In genomic region chr13:69525867-69526266, GRCm38 (mm10) we compare ENCODE assay signal across 11 mouse cellular contexts. TPM values are rescaled to one million over a fixed set of nuclear protein-coding genes. Genes with fewer than 3 reads are reported as not detected.
A peak's percentile ranks its signal among the peaks of the same experiment; 100 is the strongest.
DNase-seq lines count a peak whose midpoint lies in the region; ATAC-seq lines count a peak whose summit lies in the region.
"Had no signal": no experiment of that assay in that cellular context is flagged by ENCODE, and none has a peak within 500 bp of the region (broad histone marks: within the 10 kb centered on the region; RNA-seq: fewer than 3 reads in every experiment).

No protein-coding gene starts in this region.

- no peak overlapping the region for H3K27ac ChIP-seq in forebrain, embryonic 11.5 days (ENCODE audit: low read depth, low read length)
- H3K27ac ChIP-seq in forebrain, embryonic 14.5 days (ENCODE audit: low read depth, low read length), result no peak overlapping the region
- H3K27ac ChIP-seq in lung, embryonic 16.5 days (ENCODE audit: low read length), result peak overlapping the region; percentile 51; the same call in 1 of the 2 replicates
- peak overlapping the region; percentile 57 for H3K27ac ChIP-seq in macrophage

- H3K4me1 ChIP-seq in forebrain, embryonic 11.5 days (replicated peaks; ENCODE audit: control insufficient read depth, insufficient read depth, low read length), result peaks cover 14% of the 10 kb centered on the region
- H3K4me1 ChIP-seq in forebrain, embryonic 14.5 days (ENCODE audit: control insufficient read depth, insufficient read depth, low read length), result peaks cover 12% of the 10 kb centered on the region
- H3K4me1 ChIP-seq in lung, embryonic 16.5 days (replicated peaks; ENCODE audit: control insufficient read depth, insufficient read depth, low read length), result peaks cover 43% of the 10 kb centered on the region

- 0 out of 2 replicates have a peak, but pooled peaks have one; percentile 37 for ATAC-seq in forebrain, embryonic 11.5 days (replicated peaks; ENCODE audit: low FRiP score)
- ATAC-seq in forebrain, embryonic 14.5 days, result no peak
- ATAC-seq in lung, embryonic 16.5 days (ENCODE audit: low read depth), result peak; percentile 41; the same call in 1 of the 2 replicates

- WGBS in forebrain, embryonic 11.5 days, result 61% methylated on average over 4 of the region's 4 CpGs
- WGBS in forebrain, embryonic 14.5 days, result 54% methylated on average over 4 of the region's 4 CpGs
- whole genome bisulfite sequencing in lung, embryonic 16.5 days, result 48% methylated on average over 4 of the region's 4 CpGs
- 80% methylated on average over 4 of the region's 4 CpGs for WGBS in macrophage (ENCODE audit: missing documents)

- H3K9ac ChIP-seq in forebrain, embryonic 11.5 days (ENCODE audit: low read length), result no peak overlapping the region
- H3K9ac ChIP-seq in forebrain, embryonic 14.5 days (ENCODE audit: low read length), result no peak overlapping the region
- no peak overlapping the region for H3K9ac ChIP-seq in lung, embryonic 16.5 days (ENCODE audit: low read length)

- no peaks in the 10 kb centered on the region for H3K27me3 ChIP-seq in forebrain, embryonic 11.5 days (ENCODE audit: control insufficient read depth, insufficient read depth, low read length)
- no peaks in the 10 kb centered on the region for H3K27me3 ChIP-seq in forebrain, embryonic 14.5 days (replicated peaks; ENCODE audit: control insufficient read depth, insufficient read depth, low read length)
- no peaks in the 10 kb centered on the region for H3K27me3 ChIP-seq in lung, embryonic 16.5 days (ENCODE audit: control insufficient read depth, insufficient read depth, low read depth, low read length)

- no peak overlapping the region for H3K4me3 ChIP-seq in forebrain, embryonic 11.5 days (ENCODE audit: low read depth, low read length)
- H3K4me3 ChIP-seq in forebrain, embryonic 14.5 days (ENCODE audit: low read depth, low read length), result no peak overlapping the region
- no peak overlapping the region for H3K4me3 ChIP-seq in lung, embryonic 16.5 days (ENCODE audit: low read length)
- peak overlapping the region; percentile 3; the same call in 1 of the 2 replicates for H3K4me3 ChIP-seq in macrophage (ENCODE audit: inconsistent target)

- H3K79me2 ChIP-seq in macrophage (ENCODE audit: inconsistent target), result peaks cover 100% of the 10 kb centered on the region

- no peaks in the 10 kb centered on the region for H3K36me3 ChIP-seq in forebrain, embryonic 11.5 days (ENCODE audit: control insufficient read depth, insufficient read depth, low read length)
- 0 out of 2 replicates have a peak, but pooled peaks cover 6% of the 10 kb centered on the region for H3K36me3 ChIP-seq in forebrain, embryonic 14.5 days (ENCODE audit: control insufficient read depth, insufficient read depth, low read length)
- no peaks in the 10 kb centered on the region; the same call in 1 of the 2 replicates for H3K36me3 ChIP-seq in lung, embryonic 16.5 days (ENCODE audit: control insufficient read depth, insufficient read depth, low read length)
- no peaks in the 10 kb centered on the region for H3K36me3 ChIP-seq in macrophage (ENCODE audit: inconsistent target)

- no peak overlapping the region for H3K4me2 ChIP-seq in forebrain, embryonic 11.5 days (ENCODE audit: low read depth, low read length, severe bottlenecking)
- H3K4me2 ChIP-seq in forebrain, embryonic 14.5 days (ENCODE audit: low read length), result no peak overlapping the region
- H3K4me2 ChIP-seq in lung, embryonic 16.5 days (ENCODE audit: low read depth, low read length), result peak overlapping the region; percentile 27; the same call in 1 of the 2 replicates
- H3K4me2 ChIP-seq: heart, embryonic 11.5 days had no signal

- H3K9me3 ChIP-seq in forebrain, embryonic 11.5 days (ENCODE audit: control insufficient read depth, low read length), result no peaks in the 10 kb centered on the region
- no peaks in the 10 kb centered on the region for H3K9me3 ChIP-seq in forebrain, embryonic 14.5 days (replicated peaks; ENCODE audit: control insufficient read depth, low read length)
- H3K9me3 ChIP-seq in lung, embryonic 16.5 days (ENCODE audit: control insufficient read depth, low read length), result no peaks in the 10 kb centered on the region

- no peak for DNase-seq in forebrain, embryonic 11.5 days (ENCODE audit: low spot score)
- no peak for DNase-seq in forebrain, embryonic 14.5 days (ENCODE audit: low spot score)
- DNase-seq in lung, adult 18-20 months, result no peak
- DNase-seq in kidney, postnatal 14 days, result peak; percentile 80
- DNase-seq in ovary, adult 18-20 months (ENCODE audit: low spot score), result no peak
- DNase-seq in gastrocnemius, adult 18-20 months (ENCODE audit: low spot score), result no peak
- DNase-seq: cerebellum, adult 9-11 months; left cerebral cortex, postnatal 4 days had no signal

RNA-seq across cellular contexts. Expression of gene Nsun2, which starts 7.7 kb away (rescaled TPM):
- polyA plus RNA-seq in forebrain, embryonic 11.5 days (2014; fragmentation: Nextera tagmentation; extraction: Ambion mirVana), result 133 and 135 TPM in 2 replicates
- polyA plus RNA-seq in forebrain, embryonic 14.5 days (2014; fragmentation: Nextera tagmentation; extraction: Ambion mirVana), result 86.2 and 87.4 TPM in 2 replicates
- 86.6 and 89.2 TPM in 2 replicates for polyA plus RNA-seq in lung, embryonic 16.5 days (2015; fragmentation: Nextera tagmentation; extraction: Ambion mirVana)
- 100 to 1,000 TPM in 1 of 26 experiments, 10 to 100 TPM in 25; 31.1 to 148 (median 67.4) TPM for total RNA-seq in macrophage (2018; cell fraction: chromatin; rRNA removed)
- total RNA-seq in macrophage (2018; cell fraction: cytosol; rRNA removed), result 10 to 100 TPM; 31.5 to 47.3 (median 39.2) TPM
- 10 to 100 TPM; 22.2 to 84.0 (median 40.1) TPM for total RNA-seq in macrophage (2018; cell fraction: nucleus; rRNA removed)
- polyA plus RNA-seq in macrophage (2018), result 30.3 to 91.4 TPM (median 44.0 TPM) in 3 replicates
- 10 to 100 TPM; 42.4 to 46.5 TPM for total RNA-seq in gastrocnemius, adult 18-20 months (2021)

RNA-seq across cellular contexts. Expression of gene Tent4a, which starts 8.6 kb away (rescaled TPM):
- 8.7 and 9.6 TPM in 2 replicates for polyA plus RNA-seq in forebrain, embryonic 11.5 days (2014; fragmentation: Nextera tagmentation; extraction: Ambion mirVana)
- polyA plus RNA-seq in forebrain, embryonic 14.5 days (2014; fragmentation: Nextera tagmentation; extraction: Ambion mirVana), result 8.8 and 9.0 TPM in 2 replicates
- polyA plus RNA-seq in lung, embryonic 16.5 days (2015; fragmentation: Nextera tagmentation; extraction: Ambion mirVana), result 5.0 and 5.1 TPM in 2 replicates
- 100 to 1,000 TPM in 13 of 26 experiments, 10 to 100 TPM in 13; 35.7 to 469 (median 96.6) TPM for total RNA-seq in macrophage (2018; cell fraction: chromatin; rRNA removed)
- 10 to 100 TPM; 17.0 to 77.8 (median 26.3) TPM for total RNA-seq in macrophage (2018; cell fraction: cytosol; rRNA removed)
- total RNA-seq in macrophage (2018; cell fraction: nucleus; rRNA removed), result 100 to 1,000 TPM in 4 of 26 experiments, 10 to 100 TPM in 22; 27.1 to 451 (median 69.6) TPM
- 9.7 to 18.8 TPM (median 13.5 TPM) in 3 replicates for polyA plus RNA-seq in macrophage (2018)
- total RNA-seq in gastrocnemius, adult 18-20 months (2021), result 1 to 10 TPM; 5.6 to 6.3 TPM

Comparison
In these comparisons a context has a peak if more than half of its experiments do, and no peak if none do; other contexts are left out.
1. H3K27ac ChIP-seq: peak in lung, embryonic 16.5 days (single experiment) and macrophage (single experiment); none in forebrain, embryonic 11.5 days (single experiment) and forebrain, embryonic 14.5 days (single experiment).